Mouse (Mus musculus) central nervous system, embryonic 14 days (tissue): ENCODE measurements around the gene Igbp1b. TPM values are rescaled to one million over a fixed set of nuclear protein-coding genes. Genes with fewer than 3 reads are reported as not detected.

Source experiments
- polyA plus RNA-seq: library from polyadenylated mRNA; depleted of rRNA; stranded (reverse); fragments of >200 nt; gene quantifications from 2 replicates; pipeline ENCODE4 v1.2.3, GENCODE M21; 2012; rRNA removed

The Igbp1b gene
- 0.24 and 0.25 TPM in 2 replicates for polyA plus RNA-seq

DNA sequence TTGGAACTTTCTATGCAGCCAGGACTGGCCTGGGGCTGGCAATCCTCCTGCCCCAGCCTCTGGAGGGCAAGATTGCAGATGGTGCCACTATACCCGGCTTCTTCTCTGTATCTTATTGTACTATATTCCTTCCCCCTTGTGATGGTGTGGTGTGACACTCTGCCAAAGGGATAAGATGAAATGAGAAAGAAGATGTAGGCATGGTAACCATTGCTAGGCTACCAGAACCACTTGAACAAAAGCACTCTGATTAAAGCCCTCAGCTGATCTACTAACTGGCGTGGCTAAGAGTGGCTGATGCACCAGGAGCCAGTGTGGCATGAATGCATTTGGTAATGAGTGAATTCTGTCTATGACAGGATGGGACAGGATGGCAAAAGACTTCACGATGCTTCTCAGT is at the start of gene Igbp1b:
Gene Igbp1b (minus strand): TSS at position 29 of the 400 bp plus-strand sequence.

Other genes with a start within 250 kb of the Igbp1b start
- 90.2 and 106 TPM in 2 replicates for gene Lmo3, start 76.6 kb downstream of the Igbp1b start, polyA plus RNA-seq